Mouse (Mus musculus) large intestine, adult 2 months (tissue): Measurements from ENCODE around the gene Nol10. TPM values are rescaled to one million over a fixed set of nuclear protein-coding genes. Genes with fewer than 3 reads are reported as not detected.

Experiments
- DNase-seq: peaks from one replicate; pipeline ENCODE4 v3.0.0-alpha.2; 2012; ENCODE audit warnings: low read depth, low spot score
- WGBS: fragments of 180-500 bp; shearing (Covaris S2); methylation state at CpG from one replicate; pipeline ENCODE4 v1.1.7; 2018; 5-methylcytosine and 5-hydroxymethylcytosine counted together
- polyA plus RNA-seq: library from polyadenylated mRNA; depleted of rRNA; stranded (reverse); fragments of >200 nt; gene quantifications from 2 replicates; pipeline ENCODE4 v1.2.3, GENCODE M21; 2012; rRNA removed

Gene Nol10
- polyA plus RNA-seq: 2.8 TPM in 2 replicates

GRCm38 (mm10) chr12:17348048-17349036 is at the start of gene Nol10:
Nol10 (plus strand) TSS chr12:17348458.
- peak; percentile 65 for DNase-seq
- WGBS: under 1% methylated on average over 42 of the region's 42 CpGs

GRCm38 (mm10) chr12:17299902-17300301 is 48.4 kb upstream of the Nol10 start:
- 95% methylated on average over 1 of the region's 1 CpGs for WGBS
- no peak for DNase-seq

GRCm38 (mm10) chr12:17305445-17305844 is 42.8 kb upstream of the Nol10 start:
- WGBS: 80% methylated on average over 7 of the region's 7 CpGs
- DNase-seq: no peak

- WGBS: 42% methylated on average over 4 of the region's 4 CpGs
- no peak for DNase-seq
These were observed 40.0 kb upstream of the Nol10 start for GRCm38 (mm10) chr12:17308246-17308645.

- 69% methylated on average over 16 of the region's 16 CpGs for WGBS
- no peak for DNase-seq
These were observed 37.1 kb upstream of the Nol10 start for GRCm38 (mm10) chr12:17310852-17311839.

- no peak for DNase-seq
- 76% methylated on average over 5 of the region's 5 CpGs for WGBS
These were observed 32.2 kb upstream of the Nol10 start for GRCm38 (mm10) chr12:17316096-17316495.

- WGBS: 59% methylated on average over 4 of the region's 4 CpGs
- no peak for DNase-seq
These were observed 30.3 kb upstream of the Nol10 start for GRCm38 (mm10) chr12:17317970-17318369.

GRCm38 (mm10) chr12:17318453-17318852 is 29.8 kb upstream of the Nol10 start:
- DNase-seq: no peak
- 55% methylated on average over 3 of the region's 3 CpGs for WGBS

- no peak for DNase-seq
- WGBS: 3% methylated on average over 51 of the region's 51 CpGs
These were observed 23.4 kb upstream of the Nol10 start for GRCm38 (mm10) chr12:17324549-17325470.

GRCm38 (mm10) chr12:17329259-17329658 is 19.0 kb upstream of the Nol10 start, which contains the start of gene Atp6v1c2:
Atp6v1c2 (minus strand) TSS chr12:17329359.
- WGBS: 48% methylated on average over 3 of the region's 3 CpGs

GRCm38 (mm10) chr12:17333459-17333858 is 14.8 kb upstream of the Nol10 start:
- WGBS: 10% methylated on average over 1 of the region's 1 CpGs
- no peak for DNase-seq

More at GRCm38 (mm10) chr12:17329259-17329658, 19.0 kb upstream of the Nol10 start, which contains the start of gene Atp6v1c2:
- DNase-seq: no peak

- 68% methylated on average over 2 of the region's 2 CpGs for WGBS
- DNase-seq: no peak
These were observed 9.9 kb upstream of the Nol10 start for GRCm38 (mm10) chr12:17338338-17338737.

GRCm38 (mm10) chr12:17339114-17339905 is 8.9 kb upstream of the Nol10 start:
- WGBS: 58% methylated on average over 3 of the region's 3 CpGs
- DNase-seq: no peak

- DNase-seq: no peak
- 33% methylated on average over 11 of the region's 11 CpGs for WGBS
These were observed 771 bp upstream of the Nol10 start for GRCm38 (mm10) chr12:17347327-17348047.

GRCm38 (mm10) chr12:17350106-17350505 is 1.8 kb downstream of the Nol10 start:
- no peak for DNase-seq

GRCm38 (mm10) chr12:17356853-17357252 is 8.6 kb downstream of the Nol10 start:
- DNase-seq: no peak

GRCm38 (mm10) chr12:17357795-17358194 is 9.5 kb downstream of the Nol10 start:
- no peak for DNase-seq
- WGBS: 82% methylated on average over 5 of the region's 5 CpGs

More at GRCm38 (mm10) chr12:17356853-17357252, 8.6 kb downstream of the Nol10 start:
- 88% methylated on average over 4 of the region's 4 CpGs for WGBS
